Mouse (Mus musculus): Measurements from ENCODE around the gene Smg9.

The Smg9 gene

GRCm38 (mm10) chr7:24446697-24447340 is 47.4 kb downstream of the Smg9 start:
- DNase-seq: no peak

GRCm38 (mm10) chr7:24448782-24449517 is 49.5 kb downstream of the Smg9 start:
- no peak for DNase-seq

GRCm38 (mm10) chr7:24450585-24451017 is 51.2 kb downstream of the Smg9 start:
- DNase-seq: no peak

GRCm38 (mm10) chr7:24451855-24452311 is 52.5 kb downstream of the Smg9 start, which contains the start of gene Irgc1:
Irgc1 (minus strand) TSS chr7:24452297.
- no peak for DNase-seq

GRCm38 (mm10) chr7:24454199-24454598 is 54.8 kb downstream of the Smg9 start:
- DNase-seq: no peak

- peak; percentile 30 to 70 for DNase-seq
These were observed 56.3 kb downstream of the Smg9 start for GRCm38 (mm10) chr7:24455726-24456125.

- DNase-seq: no peak
These were observed 58.4 kb downstream of the Smg9 start for GRCm38 (mm10) chr7:24457726-24458370.

- no peak for DNase-seq
These were observed 60.0 kb downstream of the Smg9 start for GRCm38 (mm10) chr7:24459440-24459839.

GRCm38 (mm10) chr7:24459843-24460242 is 60.4 kb downstream of the Smg9 start:
- peak; percentile 21 to 71 for DNase-seq

GRCm38 (mm10) chr7:24461376-24462051 is 62.1 kb downstream of the Smg9 start:
- DNase-seq: peak; percentile 75 to 89

- peak; percentile 43 to 63 for DNase-seq
These were observed 63.2 kb downstream of the Smg9 start, which contains the start of gene Plaur for GRCm38 (mm10) chr7:24462388-24463319. Plaur (plus strand) TSS chr7:24462484.

GRCm38 (mm10) chr7:24466835-24467234 is 67.4 kb downstream of the Smg9 start:
- DNase-seq: no peak

- DNase-seq: no peak
These were observed 68.5 kb downstream of the Smg9 start for GRCm38 (mm10) chr7:24467886-24468285.

GRCm38 (mm10) chr7:24469126-24469525 is 69.7 kb downstream of the Smg9 start:
- DNase-seq: peak in 1 of 2 experiments; percentile 31

GRCm38 (mm10) chr7:24470356-24470755 is 70.9 kb downstream of the Smg9 start:
- no peak for DNase-seq
